Mouse (Mus musculus) megakaryocyte, embryonic 14.5 days (primary cell): Measurements from ENCODE around the gene Gm42417.
"Not testable (repeated sequence)": the region's sequence is repeated elsewhere in the genome, so short reads cannot be mapped to it uniquely, and the experiment has no call there.

Source experiments
- FLI1 ChIP-seq: IDR thresholded peaks from 2 replicates; pipeline ENCODE4 v1.6.1; 2012; ENCODE audit warnings: low read length, inconsistent platforms, mixed read lengths
- GATA1 ChIP-seq: IDR thresholded peaks from 3 replicates; pipeline ENCODE4 v1.6.1; 2012; ENCODE audit warnings: mixed read lengths, low read length, inconsistent platforms, borderline replicate concordance

DNA sequence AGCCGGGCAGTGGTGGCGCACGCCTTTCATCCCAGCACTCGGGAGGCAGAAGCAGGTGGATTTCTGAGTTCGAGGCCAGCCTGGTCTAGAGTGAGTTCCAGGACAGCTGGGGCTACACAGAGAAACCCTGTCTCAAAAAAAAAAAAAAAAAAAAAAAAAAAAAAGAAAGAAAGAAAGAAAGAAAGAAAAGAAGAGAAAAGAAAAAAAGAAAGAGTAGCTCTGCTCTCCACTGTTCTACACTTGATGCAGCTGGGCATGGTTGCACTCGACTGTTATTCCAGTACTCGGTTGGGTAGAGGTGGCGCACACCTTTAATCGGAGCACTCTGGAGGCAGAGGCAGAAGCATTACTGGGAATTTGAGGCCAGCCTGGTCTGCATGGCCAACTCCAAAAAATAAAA, 2.4 kb downstream of the Gm42417 start, which contains the start of gene Ankrd23:
- TF ChIP-seq GATA1, FLI1: not testable (repeated sequence)
